Mouse (Mus musculus) heart, postnatal 4 days (tissue): Measurements from ENCODE around the gene Pla2g6. TPM values are rescaled to one million over a fixed set of nuclear protein-coding genes. Genes with fewer than 3 reads are reported as not detected.
A peak's percentile ranks its signal among the peaks of the same experiment; 100 is the strongest.

Experiments
- DNase-seq: peaks from one replicate; pipeline ENCODE4 v3.0.0; 2021
- total RNA-seq, 2 experiments: library from RNA; stranded (reverse); gene quantifications; 2 replicates each; pipeline ENCODE4 v1.2.3; 2021

The Pla2g6 gene
- total RNA-seq, 2 experiments from 2014 or later, result 8.4 to 9.6 TPM

DNA sequence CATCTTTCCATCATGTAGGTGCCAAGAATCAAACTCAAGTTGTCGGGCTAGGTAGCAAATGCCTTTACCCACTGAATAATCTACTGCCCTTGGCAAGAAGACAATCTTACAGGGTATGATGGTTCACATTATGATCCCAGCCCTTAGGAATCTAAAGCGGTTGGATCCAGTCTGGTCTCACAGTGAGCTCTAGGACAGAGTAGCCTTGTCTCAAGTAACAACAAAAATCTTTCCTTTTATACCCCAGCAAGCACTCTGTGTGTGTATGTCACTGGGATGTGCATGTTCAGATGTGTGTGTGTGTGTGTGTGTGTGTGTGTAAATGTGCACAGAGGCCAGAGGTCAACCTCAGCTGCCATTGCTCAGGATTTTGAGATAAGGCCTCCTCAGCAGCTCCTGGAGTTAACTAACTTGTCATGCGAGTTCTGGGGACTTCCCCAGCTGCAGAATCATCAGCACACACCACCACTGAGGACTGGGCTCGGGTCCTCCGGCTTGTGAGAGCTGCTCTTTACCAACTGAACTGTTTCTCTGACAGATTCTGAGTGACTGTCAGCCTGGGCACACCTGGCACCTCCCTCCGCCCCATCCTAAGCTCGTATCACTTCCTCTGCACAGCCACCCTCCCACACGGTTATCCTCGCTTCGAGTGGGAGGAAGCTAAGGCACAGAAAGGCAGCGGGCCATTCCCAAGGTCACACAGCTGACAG is 5.8 kb downstream of the Pla2g6 start:
- no peak for DNase-seq

DNA sequence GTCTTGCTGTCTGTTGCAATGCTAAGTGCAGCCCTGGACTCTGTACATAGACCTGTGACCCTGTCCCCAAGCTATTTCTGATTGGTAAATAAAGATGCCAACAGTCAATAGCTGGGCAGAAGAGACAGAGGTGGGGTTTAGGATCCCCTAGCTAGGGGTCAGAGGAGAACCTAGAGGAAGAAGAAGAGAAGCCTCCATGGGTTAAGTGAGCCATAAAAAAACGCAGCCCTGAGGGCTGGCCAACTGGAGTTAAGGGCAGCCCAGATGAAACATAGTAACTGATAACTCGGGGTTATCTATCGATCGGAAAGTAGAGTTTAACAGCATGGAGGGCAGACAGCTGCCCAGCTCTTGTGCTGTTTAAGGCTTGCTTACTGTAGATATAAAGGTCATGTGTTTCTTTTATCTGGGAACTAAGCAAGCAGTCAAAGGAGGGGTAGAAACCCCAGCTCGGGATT is 6.4 kb downstream of the Pla2g6 start:
- DNase-seq, result no peak

DNA sequence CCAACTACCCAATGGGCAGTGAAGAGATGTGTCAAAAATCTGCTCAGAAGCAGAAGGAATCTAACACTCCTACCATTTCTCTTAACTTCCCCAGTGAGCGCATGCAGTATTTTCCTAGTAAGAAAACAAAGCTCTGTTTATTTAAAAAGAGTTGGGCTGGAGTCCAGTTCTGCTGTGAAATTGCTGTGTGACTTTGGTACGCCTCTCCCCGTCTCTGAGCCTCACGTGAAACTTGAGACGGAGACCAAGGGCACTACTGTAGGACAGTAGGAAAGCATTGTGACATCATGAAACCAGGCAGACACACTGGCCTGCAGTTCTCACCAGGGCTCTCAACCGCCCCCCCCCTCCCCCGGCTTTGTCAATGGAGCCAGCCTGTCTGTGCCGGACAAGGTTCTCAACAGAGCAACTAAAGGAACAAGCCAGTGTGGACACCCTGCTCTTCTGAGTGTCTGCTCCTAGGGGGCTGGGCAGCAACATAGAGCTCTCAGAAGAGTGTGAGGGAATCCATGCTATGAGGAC is 14.3 kb downstream of the Pla2g6 start:
- no peak for DNase-seq

DNA sequence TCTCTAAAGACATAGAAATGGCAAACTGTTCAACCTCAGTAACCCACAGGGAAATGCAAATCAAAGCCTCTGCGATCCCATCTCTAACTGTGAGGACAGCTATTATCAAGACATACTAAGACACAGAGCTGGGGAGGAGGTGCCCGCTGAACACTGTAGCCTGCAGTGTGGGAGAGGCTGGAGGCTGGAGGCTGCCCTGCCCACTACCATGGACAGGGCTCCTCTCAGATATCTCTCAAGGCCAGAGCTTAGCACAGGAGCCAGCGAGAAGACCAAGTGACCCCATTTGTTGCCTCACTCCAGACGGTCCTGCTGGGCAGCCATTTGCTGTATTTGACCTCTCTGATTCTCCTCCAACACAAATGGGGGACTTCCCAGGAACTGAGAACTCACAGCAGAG is 20.3 kb downstream of the Pla2g6 start:
- no peak for DNase-seq

DNA sequence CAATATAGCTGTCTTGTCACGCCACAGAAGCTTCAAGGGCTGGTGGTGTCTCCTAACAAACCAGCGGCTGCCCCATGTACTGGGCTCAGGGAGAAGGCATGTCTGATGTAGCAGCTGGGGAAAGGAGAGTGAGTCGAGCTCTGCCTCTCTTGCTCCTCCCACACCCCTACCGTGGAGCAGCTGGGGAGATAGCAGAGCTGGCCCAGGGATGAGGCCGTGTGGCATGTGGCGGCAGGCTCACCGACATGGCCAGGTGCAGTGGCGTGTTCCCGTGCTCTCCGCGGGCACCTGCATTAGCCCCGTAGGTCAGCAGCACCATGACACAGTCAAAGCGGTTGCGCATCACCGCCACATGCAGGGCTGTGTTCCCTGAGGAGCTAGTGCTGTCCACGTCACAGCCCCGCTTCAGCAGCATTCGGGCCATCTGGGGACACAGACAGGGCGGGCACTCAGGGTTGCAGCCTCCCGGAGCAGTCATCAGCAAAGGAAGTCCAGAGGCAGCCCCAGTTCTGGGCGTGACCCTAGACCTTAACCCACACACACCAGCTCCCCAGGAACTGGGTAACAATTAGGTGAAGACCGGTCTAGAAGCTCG is 22.1 kb downstream of the Pla2g6 start:
- DNase-seq, result no peak

GRCm38 (mm10) chr15:79304832-79305231 is 23.4 kb downstream of the Pla2g6 start:
- DNase-seq, result no peak

GRCm38 (mm10) chr15:79303725-79304124 is 24.5 kb downstream of the Pla2g6 start:
- DNase-seq, result peak; percentile 41

- DNase-seq, result no peak
Measured at GRCm38 (mm10) chr15:79299563-79300155, 28.5 kb downstream of the Pla2g6 start.

DNA sequence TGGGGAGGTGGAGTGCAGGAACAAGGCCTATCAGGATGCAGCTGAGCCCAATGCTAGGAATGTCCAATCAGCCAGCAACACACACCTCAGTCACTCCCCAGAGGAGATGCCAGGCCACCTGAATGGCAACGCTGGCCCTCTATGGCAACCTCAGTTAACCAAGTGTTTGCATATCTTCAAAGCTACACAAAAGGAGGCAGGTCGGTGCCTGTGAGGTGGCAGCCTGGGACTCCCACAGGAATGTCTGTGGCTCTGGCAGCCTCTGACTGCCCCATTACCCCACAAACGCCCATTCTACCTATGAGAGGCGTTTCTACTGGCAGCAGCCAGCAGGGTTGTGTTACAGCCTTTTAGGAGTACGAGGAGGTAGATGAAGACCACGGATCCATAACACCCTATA is 29.6 kb downstream of the Pla2g6 start:
- DNase-seq, result no peak

- no peak for DNase-seq
Measured at GRCm38 (mm10) chr15:79292779-79293178, 35.4 kb downstream of the Pla2g6 start.

DNA sequence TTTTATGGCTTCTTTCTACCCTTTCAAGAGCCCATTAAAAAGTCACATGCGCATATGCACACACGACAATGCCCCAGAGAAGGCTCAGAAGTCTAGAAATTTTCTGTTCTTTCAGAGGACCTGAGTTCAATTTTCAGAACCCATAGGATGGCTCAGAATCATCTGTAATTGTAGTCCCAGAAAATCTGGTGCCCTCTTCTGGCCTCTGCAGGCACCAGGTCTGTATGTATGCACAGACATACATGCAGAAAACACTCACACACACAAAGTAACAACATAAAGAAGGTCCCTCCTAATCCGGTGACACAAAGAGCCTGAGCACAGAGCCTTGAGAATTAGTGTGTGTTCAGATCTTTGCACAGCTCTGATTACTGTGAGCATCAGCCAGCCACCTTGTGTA is 37.9 kb downstream of the Pla2g6 start:
- no peak for DNase-seq

GRCm38 (mm10) chr15:79289441-79289840 is 38.7 kb downstream of the Pla2g6 start:
- no peak for DNase-seq

GRCm38 (mm10) chr15:79288387-79288786 is 39.8 kb downstream of the Pla2g6 start:
- DNase-seq, result no peak

DNA sequence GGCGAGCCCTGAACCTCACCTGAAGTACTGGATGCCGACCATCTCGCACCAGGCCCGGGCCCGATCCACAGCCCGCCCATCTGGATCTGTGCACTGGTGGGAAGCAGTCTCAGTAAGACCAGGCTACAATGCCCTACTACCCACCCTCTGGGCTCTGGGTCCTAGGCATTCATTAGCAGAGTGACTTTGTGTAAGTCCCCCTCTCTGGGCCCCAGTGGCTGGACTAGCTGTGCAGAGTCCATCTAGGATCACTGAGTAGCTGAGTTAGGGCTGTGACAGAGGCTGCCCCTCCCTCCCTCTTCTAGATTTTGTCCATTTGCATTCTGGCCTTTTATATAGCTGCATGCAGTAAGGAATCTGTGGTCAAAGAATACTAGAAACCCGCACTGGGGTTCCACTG is 41.1 kb downstream of the Pla2g6 start:
- DNase-seq, result no peak

GRCm38 (mm10) chr15:79286141-79286540 is 42.0 kb downstream of the Pla2g6 start:
- no peak for DNase-seq

DNA sequence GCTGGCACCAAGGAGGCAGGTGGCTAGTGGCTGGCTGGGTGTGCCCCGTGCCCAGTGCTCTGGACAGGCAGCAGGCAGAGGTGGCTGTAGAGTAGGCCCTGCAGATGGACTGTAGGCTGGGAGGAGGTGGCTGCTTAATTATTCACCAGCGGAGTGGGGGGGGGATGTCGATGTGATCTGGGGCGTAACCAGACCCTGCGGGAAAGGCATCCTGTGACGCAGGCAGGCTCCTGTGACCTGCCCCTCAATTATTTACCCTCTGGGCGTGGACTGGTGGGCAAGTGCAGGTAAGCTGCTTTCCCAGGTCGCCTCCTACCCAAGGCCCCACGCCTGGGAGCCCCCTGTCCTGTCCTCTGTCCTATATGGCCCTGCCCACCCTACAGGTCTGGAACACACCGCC is 42.8 kb downstream of the Pla2g6 start, which contains the start of gene Baiap2l2:
Gene Baiap2l2 (minus strand): TSS at position 139 of the 400 bp plus-strand sequence.
- DNase-seq, result no peak

DNA sequence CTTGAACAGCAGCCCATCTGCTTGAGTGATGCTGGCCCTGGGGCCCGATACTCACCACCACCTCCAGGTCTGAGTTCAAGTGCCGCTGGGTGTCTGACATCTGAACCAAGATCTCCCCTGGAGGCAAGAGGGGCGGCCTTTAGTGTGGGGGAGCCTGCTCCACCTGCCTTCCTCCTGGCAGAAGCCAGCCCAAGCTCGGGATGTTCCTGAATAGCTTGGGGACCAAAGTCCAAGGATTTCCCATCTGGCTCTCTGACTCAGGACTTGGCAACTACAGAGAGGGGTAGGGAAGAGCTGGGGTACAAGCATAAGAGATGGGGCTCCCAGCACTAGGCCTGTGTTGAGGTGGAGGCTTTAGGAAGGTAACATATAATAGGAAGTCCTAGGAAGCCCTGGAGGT is 44.8 kb downstream of the Pla2g6 start:
- DNase-seq, result no peak

GRCm38 (mm10) chr15:79282434-79282833 is 45.8 kb downstream of the Pla2g6 start:
- DNase-seq, result no peak

- DNase-seq, result no peak
Measured at GRCm38 (mm10) chr15:79281389-79281788, 46.8 kb downstream of the Pla2g6 start.

DNA sequence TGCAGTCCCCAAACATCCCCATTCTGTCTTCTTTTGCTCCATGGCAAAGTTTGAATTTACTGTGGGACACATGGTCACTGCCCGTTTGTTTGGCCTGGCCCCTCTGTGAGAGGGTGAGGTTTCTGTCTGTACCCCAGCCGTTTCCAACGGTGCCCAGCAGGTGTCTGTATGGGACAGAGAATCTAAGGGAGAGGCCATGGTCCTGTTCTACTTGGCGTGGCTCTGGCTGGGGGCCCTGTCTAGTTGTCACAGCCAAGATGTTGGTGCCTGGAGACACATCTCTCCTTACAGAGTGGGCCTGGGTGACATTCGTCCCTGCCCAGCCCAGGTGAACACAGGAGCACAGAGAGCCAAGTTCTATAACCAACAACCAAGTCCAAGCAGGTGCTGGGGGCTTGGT is 47.3 kb downstream of the Pla2g6 start:
- DNase-seq, result peak; percentile 31

DNA sequence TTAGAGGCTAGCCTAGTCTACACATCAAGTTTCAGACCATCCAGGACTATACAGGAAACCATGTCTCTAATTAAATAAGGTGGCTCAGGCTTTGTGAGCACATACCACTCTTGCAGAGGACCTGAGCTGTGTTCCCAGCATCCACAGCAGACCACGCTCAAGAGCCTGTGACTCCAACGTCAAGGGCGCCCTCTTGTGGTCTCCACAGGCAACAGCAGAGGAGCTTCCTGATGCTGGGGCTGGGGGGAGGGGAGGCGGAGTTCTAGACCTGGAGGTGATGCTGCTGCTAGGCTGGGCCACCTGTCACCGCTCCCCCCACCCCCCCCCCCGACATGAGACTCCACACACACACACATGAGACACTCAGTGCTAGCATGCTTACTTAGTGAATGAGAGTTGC is 48.0 kb downstream of the Pla2g6 start:
- DNase-seq, result peak; percentile 29

DNA sequence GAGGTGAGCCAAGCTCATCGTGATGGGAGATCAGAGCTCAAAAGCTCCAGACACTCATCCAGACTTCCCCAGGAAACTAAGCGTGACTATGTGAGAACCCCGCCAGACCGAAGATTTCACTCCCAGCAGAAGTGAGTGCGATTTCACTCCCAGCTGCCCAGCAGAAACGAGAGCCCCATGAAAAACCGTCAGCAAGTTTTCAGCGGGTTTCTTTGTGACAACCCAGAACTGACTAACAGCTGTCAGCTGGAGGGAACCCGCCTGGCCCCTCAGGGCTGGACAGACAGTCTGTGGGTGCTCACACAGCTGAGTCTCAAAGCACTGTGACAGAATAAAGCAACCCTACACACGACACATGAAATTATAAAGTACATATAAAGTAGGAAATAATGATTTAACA is 50.5 kb downstream of the Pla2g6 start:
- no peak for DNase-seq

DNA sequence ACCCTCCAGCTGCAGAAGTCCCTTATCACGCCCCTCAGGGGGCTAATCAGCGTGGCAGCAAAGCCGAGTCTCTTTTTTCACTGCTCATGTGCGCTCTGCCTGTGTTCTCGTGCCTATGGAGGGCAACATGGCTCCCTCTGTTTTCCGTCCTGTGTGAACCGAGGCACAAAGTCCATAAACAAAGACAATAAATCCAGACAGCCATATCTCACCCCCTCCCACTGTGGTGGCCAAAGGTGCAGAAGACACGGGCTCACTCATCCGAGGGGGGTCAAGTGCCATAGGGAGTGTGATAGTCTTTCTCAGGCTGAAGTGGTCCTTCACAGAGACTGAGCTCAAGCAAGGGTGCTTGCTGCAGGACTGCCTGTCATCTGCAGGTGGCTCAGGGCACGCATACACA is 55.2 kb downstream of the Pla2g6 start:
- DNase-seq, result no peak
